Mouse (Mus musculus) kidney, embryonic 16.5 days (tissue): ENCODE results near the gene Tspan7. TPM values are rescaled to one million over a fixed set of nuclear protein-coding genes. Genes with fewer than 3 reads are reported as not detected.

Experiments used
- ATAC-seq: fragments of 200-750 bp; cut with Nextera tagmentation; 2 replicates; pipeline ENCODE4 v1.8.0; 2017; ENCODE audit warnings: moderate TSS enrichment; ENCODE audit not compliant: low FRiP score, low TSS enrichment
- H3K27ac ChIP-seq: fragments of 300-500 bp; sonication (generic); 2 replicates; pipeline ENCODE4 v1.5.1; 2014; ENCODE audit warnings: low read length
- H3K27me3 ChIP-seq: fragments of 300-500 bp; sonication (generic); 2 replicates; pipeline ENCODE4 v1.6.1; 2014; ENCODE audit warnings: low read length, control low read depth, mixed read lengths; ENCODE audit not compliant: insufficient read depth
- H3K36me3 ChIP-seq: fragments of 300-500 bp; sonication (generic); 2 replicates; pipeline ENCODE4 v1.6.1; 2014; ENCODE audit warnings: low read length, control low read depth, mixed read lengths; ENCODE audit not compliant: insufficient read depth
- H3K4me1 ChIP-seq: fragments of 300-500 bp; sonication (generic); 2 replicates; pipeline ENCODE4 v1.6.1; 2014; ENCODE audit warnings: low read length, control low read depth, mixed read lengths; ENCODE audit not compliant: insufficient read depth
- H3K4me2 ChIP-seq: fragments of 300-500 bp; sonication (generic); replicated peaks from 2 replicates; pipeline ENCODE4 v1.6.1; 2014; ENCODE audit warnings: low read depth, low read length
- H3K4me3 ChIP-seq: fragments of 300-500 bp; sonication (generic); 2 replicates; pipeline ENCODE4 v1.5.1; 2014; ENCODE audit warnings: mild to moderate bottlenecking, low read length
- H3K9ac ChIP-seq: fragments of 300-500 bp; sonication (generic); replicated peaks from 2 replicates; pipeline ENCODE4 v1.6.1; 2014; ENCODE audit warnings: low read length
- H3K9me3 ChIP-seq: fragments of 300-500 bp; sonication (generic); 2 replicates; pipeline ENCODE4 v1.6.1; 2016; ENCODE audit warnings: low read length, control low read depth
- WGBS: fragments of 180-500 bp; shearing (Covaris S2); extraction: QIAGEN DNeasy Blood & Tissue Kit; methylation state at CpG from one replicate; pipeline ENCODE4 v1.1.7; 2014; 5-methylcytosine and 5-hydroxymethylcytosine counted together
- polyA plus RNA-seq: library from polyadenylated mRNA; unstranded; fragments of >200 nt; fragmentation: Nextera tagmentation; extraction: Ambion mirVana; gene quantifications from 2 replicates; pipeline ENCODE4 v1.2.1, GENCODE M21; 2015

The Tspan7 gene
- 120 and 122 TPM in 2 replicates for polyA plus RNA-seq

GRCm38 (mm10) chrX:10484872-10485569, at the start of gene Tspan7:
Gene Tspan7, plus strand, starts transcription at chrX:10485158.
- Histone ChIP-seq H3K27me3 (no peaks in the 10 kb centered on the region; the same call in 1 of the 2 replicates), H3K9ac (peak within 1 kb of the TSS; percentile 67), H3K4me2 (peak within 1 kb of the TSS; percentile 57), H3K4me3 (peak within 1 kb of the TSS; percentile 53), H3K9me3 (no peaks in the 10 kb centered on the region; the same call in 1 of the 2 replicates), H3K4me1 (no peaks in the 10 kb centered on the region), H3K27ac (peak within 1 kb of the TSS; percentile 59; the same call in 1 of the 2 replicates), H3K36me3 (no peaks in the 10 kb centered on the region)
- WGBS = 15% methylated on average over 31 of the region's 41 CpGs
- peak; percentile 87 for ATAC-seq

- Histone ChIP-seq H3K4me2 (no peak overlapping the region), H3K4me1 (no peaks in the 10 kb centered on the region), H3K4me3 (no peak overlapping the region), H3K36me3 (no peaks in the 10 kb centered on the region), H3K27me3 (no peaks in the 10 kb centered on the region; the same call in 1 of the 2 replicates), H3K9me3 (no peaks in the 10 kb centered on the region), H3K9ac (no peak overlapping the region), H3K27ac (no peak overlapping the region)
- ATAC-seq = no peak
- WGBS = 86% methylated on average over 10 of the region's 10 CpGs
These were observed 35.5 kb upstream of the Tspan7 start for GRCm38 (mm10) chrX:10449323-10449980.

- Histone ChIP-seq H3K27ac (no peak overlapping the region), H3K9ac (no peak overlapping the region), H3K4me1 (no peaks in the 10 kb centered on the region), H3K27me3 (no peaks in the 10 kb centered on the region; the same call in 1 of the 2 replicates), H3K36me3 (no peaks in the 10 kb centered on the region), H3K4me3 (no peak overlapping the region), H3K9me3 (no peaks in the 10 kb centered on the region), H3K4me2 (no peak overlapping the region)
- ATAC-seq = no peak
- WGBS = 58% methylated on average over 2 of the region's 2 CpGs
These were observed 34.6 kb upstream of the Tspan7 start for GRCm38 (mm10) chrX:10450143-10451060.

- H3K9me3 ChIP-seq = no peaks in the 10 kb centered on the region
- no peaks in the 10 kb centered on the region for H3K4me1 ChIP-seq
- 54% methylated on average over 1 of the region's 1 CpGs for WGBS
- ATAC-seq = no peak
- H3K27me3 ChIP-seq = no peaks in the 10 kb centered on the region; the same call in 1 of the 2 replicates
- H3K27ac ChIP-seq = no peak overlapping the region
- no peaks in the 10 kb centered on the region for H3K36me3 ChIP-seq
- H3K4me2 ChIP-seq = no peak overlapping the region
- H3K4me3 ChIP-seq = no peak overlapping the region
- no peak overlapping the region for H3K9ac ChIP-seq
These were observed 31.2 kb upstream of the Tspan7 start for GRCm38 (mm10) chrX:10453798-10454197.

- H3K4me3 ChIP-seq = no peak overlapping the region
- 86% methylated on average over 3 of the region's 3 CpGs for WGBS
These were observed 27.7 kb upstream of the Tspan7 start for GRCm38 (mm10) chrX:10457256-10457655.

GRCm38 (mm10) chrX:10477088-10477487, 7.9 kb upstream of the Tspan7 start:
- 100% methylated on average over 1 of the region's 1 CpGs for WGBS
- Histone ChIP-seq H3K4me3 (no peak overlapping the region), H3K9me3 (no peaks in the 10 kb centered on the region; the same call in 1 of the 2 replicates), H3K27me3 (no peaks in the 10 kb centered on the region), H3K4me2 (no peak overlapping the region), H3K27ac (no peak overlapping the region), H3K36me3 (no peaks in the 10 kb centered on the region), H3K4me1 (no peaks in the 10 kb centered on the region), H3K9ac (no peak overlapping the region)
- no peak for ATAC-seq

More at GRCm38 (mm10) chrX:10457256-10457655, 27.7 kb upstream of the Tspan7 start:
- no peak overlapping the region for H3K4me2 ChIP-seq
- H3K27me3 ChIP-seq = no peaks in the 10 kb centered on the region
- H3K9me3 ChIP-seq = no peaks in the 10 kb centered on the region
- H3K36me3 ChIP-seq = no peaks in the 10 kb centered on the region
- no peaks in the 10 kb centered on the region for H3K4me1 ChIP-seq
- no peak overlapping the region for H3K9ac ChIP-seq
- ATAC-seq = no peak
- H3K27ac ChIP-seq = no peak overlapping the region

- ATAC-seq = no peak
- H3K4me2 ChIP-seq = no peak overlapping the region
- no peaks in the 10 kb centered on the region for H3K36me3 ChIP-seq
These were observed 5.7 kb upstream of the Tspan7 start for GRCm38 (mm10) chrX:10479031-10479886.

GRCm38 (mm10) chrX:10479943-10480342, 5.0 kb upstream of the Tspan7 start:
- Histone ChIP-seq H3K9ac (no peak overlapping the region), H3K36me3 (no peaks in the 10 kb centered on the region), H3K9me3 (no peaks in the 10 kb centered on the region; the same call in 1 of the 2 replicates), H3K4me1 (no peaks in the 10 kb centered on the region), H3K4me2 (no peak overlapping the region), H3K27ac (no peak overlapping the region), H3K27me3 (no peaks in the 10 kb centered on the region; the same call in 1 of the 2 replicates), H3K4me3 (no peak overlapping the region)
- 89% methylated on average over 4 of the region's 4 CpGs for WGBS
- ATAC-seq = no peak

More at GRCm38 (mm10) chrX:10479031-10479886, 5.7 kb upstream of the Tspan7 start:
- Histone ChIP-seq H3K9ac (no peak overlapping the region), H3K27me3 (no peaks in the 10 kb centered on the region), H3K4me3 (no peak overlapping the region), H3K9me3 (no peaks in the 10 kb centered on the region; the same call in 1 of the 2 replicates), H3K4me1 (no peaks in the 10 kb centered on the region), H3K27ac (no peak overlapping the region)
- WGBS = 87% methylated on average over 10 of the region's 10 CpGs
